Mouse (Mus musculus): Measurements from ENCODE around the gene Ufsp2.

Gene Ufsp2

DNA sequence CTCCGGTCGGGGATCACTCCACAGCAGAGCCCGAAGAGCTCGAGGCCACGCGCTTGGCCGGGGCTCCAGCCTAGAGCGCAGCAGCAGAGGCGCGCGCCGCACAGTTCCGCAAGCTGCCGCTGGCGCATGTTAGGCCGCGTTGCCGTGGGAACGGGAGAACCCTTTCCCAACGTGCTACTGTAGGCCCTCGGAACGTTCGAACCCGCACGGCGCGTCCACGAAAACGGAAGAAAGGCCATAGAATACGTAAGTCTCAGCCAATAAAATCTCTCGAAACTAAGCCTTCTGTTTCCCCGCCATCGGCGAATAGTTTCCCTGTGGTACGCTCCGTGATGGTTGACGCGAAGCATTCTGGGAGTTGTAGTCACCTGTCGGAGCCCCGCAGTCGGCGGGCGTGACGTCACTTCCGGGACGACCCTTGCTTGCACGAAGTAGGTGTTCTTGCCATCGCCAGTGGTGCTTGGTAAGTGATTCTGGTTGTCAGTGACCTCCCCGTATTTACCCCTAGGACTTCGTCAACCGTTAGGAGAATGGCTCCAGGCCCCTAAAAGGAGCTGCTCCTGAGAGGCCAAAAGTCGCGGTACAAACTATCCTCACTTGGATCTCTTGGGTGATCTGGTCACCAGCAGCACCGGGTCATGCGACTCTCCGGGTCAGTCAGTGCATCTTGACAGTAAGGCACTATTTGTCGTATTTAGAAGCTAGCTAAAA, at the start of gene Ufsp2, which contains the start of gene 1700029J07Rik:
Gene Ufsp2 (plus strand): TSS at position 403 of the 711 bp plus-strand sequence.
Gene 1700029J07Rik (minus strand): TSS at position 127 of the 711 bp plus-strand sequence.
- peak; percentile 98 for DNase-seq (ENCODE audit: extremely low spot score, low spot score)

DNA sequence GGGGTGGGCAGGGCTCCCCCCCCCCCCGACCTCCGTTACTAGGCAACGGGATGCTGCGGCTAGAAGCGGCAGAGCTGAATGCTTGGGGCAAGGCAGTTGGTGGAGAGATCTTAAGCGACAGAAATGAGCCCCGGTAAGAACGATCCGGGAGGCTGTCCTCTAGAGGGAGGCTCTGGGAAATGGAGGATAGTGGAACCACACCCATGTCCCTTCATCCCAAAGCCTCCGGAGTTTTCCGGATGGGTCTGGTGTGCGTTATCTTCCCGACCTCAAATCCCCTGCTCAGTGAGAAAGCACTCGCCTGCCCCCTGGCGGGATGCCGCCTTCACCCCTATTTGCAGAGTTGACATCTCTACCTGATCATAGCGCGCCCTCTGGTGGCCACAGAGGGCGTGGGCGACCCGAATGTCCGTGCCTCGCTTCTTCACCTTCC, 40.7 kb upstream of the Ufsp2 start, which contains the start of gene Ccdc110:
Gene Ccdc110 (plus strand): TSS at position 38 of the 433 bp plus-strand sequence.
- peak; percentile 98 for DNase-seq (ENCODE audit: extremely low spot score, low spot score)

DNA sequence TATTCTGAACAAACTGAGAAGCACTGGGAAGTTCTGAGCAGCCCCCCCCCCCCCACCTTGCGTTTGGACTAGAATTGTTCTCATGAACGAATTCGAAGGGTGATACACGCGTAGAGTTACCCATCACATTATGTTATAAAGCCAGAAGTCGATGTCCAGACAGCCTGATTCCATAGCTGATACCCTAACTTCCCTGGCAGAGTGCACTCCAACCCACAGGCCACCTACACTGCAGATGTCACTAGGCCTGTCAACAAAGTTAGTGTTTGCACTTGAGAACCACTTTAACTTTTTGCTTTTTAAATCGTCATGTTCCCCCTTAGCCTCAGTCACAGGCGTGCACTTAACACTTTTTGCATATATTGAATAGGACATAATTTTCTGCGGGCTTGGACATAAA, 38.3 kb upstream of the Ufsp2 start:
- no peak for DNase-seq (ENCODE audit: extremely low spot score, low spot score)

DNA sequence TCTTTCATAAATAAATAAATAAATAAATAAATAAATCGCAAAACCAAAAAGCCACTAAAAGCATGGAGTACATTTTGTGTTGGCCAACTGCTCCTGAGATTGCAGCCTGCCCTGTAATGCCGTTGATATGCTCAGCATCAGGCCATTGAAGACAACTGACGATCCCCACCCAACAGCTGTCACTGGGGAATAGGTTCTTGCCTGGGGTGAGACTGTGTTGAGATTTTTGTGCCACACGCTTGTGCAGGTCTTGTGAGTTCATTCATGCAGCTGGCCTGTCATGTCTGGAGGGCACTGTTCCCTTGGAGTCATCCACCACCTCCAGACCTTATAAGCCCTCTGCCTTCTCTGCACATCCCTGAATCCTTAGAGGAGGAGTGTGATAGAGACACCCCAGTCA, 29.0 kb upstream of the Ufsp2 start:
- no peak for DNase-seq (ENCODE audit: extremely low spot score, low spot score)

DNA sequence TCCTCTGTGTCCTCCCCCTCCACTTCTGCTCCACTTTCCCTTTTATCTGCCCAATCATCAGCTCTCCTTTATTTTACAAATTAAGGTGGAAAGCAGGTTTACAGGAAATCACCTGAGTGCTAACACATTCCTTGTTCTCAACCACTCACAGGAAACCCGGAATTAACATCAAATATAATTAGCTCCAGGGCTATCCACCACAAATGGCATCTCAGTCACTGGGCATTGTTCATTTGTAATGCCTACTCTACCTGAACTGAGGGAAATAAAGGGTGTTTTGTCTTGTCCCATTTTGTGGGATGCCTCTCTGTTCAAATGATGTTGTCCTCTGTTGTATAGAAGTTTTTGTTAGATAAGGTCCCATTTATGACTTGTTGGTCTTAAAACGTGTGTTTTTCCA, 24.7 kb upstream of the Ufsp2 start:
- DNase-seq (ENCODE audit: extremely low spot score, low spot score) = no peak

DNA sequence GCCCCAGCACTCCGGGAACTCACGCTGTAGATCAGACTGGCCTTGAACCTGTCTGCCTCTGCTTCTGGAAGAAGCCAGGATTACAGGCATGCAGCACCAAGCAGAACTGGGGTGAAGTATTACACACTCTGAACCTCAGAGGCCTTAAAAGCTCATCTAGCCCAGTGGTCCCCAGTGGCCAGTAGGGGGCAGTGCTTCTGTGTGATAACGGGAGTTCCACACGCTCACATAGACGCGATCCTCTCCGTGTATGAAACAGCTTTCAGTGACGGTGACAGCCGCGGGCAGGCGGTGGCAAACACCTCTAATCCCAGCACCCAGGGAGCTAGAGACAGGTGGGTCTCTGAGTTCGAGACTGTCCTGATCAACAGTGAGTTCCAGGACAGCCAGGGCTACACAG, 4.4 kb upstream of the Ufsp2 start:
- no peak for DNase-seq (ENCODE audit: extremely low spot score, low spot score)

DNA sequence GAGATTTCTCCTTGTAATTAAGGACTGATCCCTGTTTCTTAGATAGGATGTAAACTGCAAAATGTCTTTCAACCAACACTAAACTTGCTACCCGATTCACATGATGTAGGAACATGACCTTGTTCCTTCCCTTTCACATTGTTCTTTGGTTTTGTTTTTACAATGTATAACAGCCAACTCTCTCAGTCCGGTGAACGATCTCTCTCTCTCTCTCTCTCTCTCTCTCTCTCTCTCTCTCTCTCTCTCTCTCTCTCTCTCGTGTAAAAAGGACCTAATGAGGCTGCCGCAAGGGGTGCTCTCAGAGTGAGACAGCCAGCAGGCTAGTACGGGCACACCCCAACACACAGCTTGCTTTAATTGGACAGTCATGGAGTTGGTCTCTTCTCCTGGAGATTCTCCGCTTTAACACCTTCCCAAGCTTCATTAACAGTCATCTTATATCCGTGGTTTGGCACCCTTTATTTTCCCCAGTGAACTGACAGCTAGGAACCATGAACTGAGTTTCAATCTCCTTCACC, 1.3 kb upstream of the Ufsp2 start:
- no peak for DNase-seq (ENCODE audit: extremely low spot score, low spot score)

DNA sequence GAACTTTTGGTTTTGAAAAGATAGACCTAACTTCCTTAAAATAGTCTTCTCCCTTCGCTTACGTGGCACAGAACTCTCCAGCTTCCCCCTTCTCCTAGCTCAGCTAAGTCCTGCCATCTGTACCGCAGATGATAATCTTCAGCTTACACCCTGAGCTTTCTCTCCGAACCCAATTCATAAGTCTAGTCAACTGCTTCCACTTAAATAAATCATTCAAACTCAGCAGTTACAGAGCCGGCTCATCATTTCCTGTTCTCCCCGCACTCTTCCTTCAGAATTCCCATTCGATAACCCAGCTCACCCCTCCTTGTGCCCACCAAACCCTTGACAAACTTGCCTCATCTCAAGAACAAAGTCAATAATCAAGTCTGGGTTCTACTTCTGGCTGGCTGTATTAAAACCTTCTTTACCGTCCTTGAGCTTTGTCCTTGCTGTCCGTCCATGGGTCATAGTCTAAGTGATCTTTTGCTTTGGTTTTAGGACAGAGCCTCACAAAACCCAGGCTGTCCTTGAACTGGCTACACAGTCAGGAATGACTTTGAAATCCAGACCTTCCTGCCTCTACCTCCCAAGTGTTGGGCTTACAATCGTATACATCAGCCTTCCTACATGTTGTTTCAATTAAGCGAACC, 625 bp downstream of the Ufsp2 start:
- no peak for DNase-seq (ENCODE audit: extremely low spot score, low spot score)

DNA sequence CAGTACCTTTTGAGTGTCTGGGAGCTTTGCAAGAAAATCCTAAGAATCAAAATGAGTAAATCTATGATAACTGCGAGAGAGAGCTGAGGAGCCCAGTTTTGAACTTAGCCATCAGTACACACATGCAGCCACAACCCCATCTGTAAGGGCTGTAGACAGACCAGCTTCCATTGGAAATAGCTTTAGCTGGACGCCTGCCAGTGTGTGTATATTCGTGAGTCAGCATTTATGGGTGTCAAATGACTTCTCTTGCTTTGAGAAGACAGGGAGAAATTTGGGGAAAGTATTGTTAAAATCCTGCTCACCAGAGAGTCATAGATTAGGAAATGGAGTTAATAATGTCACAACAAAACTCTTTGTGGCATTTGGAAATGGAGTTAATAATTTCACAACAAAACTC, 11.3 kb downstream of the Ufsp2 start:
- DNase-seq (ENCODE audit: extremely low spot score, low spot score) = no peak

DNA sequence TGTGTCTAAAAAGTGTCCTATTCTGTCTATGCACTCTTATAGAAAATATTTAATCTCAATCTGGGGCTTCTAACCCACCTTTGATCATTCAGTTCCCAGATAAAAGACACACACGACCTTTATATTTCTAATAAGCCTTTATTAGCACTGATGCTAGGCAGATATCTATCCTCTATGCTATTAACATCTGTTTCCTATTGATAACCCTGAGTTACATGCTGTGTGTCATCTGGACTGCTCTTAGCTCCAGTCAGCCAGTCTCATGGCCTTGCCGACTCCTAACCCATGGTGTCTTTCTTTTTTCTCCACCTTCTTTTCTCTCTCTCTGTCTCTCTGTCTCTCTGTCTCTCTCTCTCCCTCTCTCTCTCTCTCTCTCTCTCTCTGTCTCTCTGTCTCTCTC, 12.9 kb downstream of the Ufsp2 start:
- no peak for DNase-seq (ENCODE audit: extremely low spot score, low spot score)

DNA sequence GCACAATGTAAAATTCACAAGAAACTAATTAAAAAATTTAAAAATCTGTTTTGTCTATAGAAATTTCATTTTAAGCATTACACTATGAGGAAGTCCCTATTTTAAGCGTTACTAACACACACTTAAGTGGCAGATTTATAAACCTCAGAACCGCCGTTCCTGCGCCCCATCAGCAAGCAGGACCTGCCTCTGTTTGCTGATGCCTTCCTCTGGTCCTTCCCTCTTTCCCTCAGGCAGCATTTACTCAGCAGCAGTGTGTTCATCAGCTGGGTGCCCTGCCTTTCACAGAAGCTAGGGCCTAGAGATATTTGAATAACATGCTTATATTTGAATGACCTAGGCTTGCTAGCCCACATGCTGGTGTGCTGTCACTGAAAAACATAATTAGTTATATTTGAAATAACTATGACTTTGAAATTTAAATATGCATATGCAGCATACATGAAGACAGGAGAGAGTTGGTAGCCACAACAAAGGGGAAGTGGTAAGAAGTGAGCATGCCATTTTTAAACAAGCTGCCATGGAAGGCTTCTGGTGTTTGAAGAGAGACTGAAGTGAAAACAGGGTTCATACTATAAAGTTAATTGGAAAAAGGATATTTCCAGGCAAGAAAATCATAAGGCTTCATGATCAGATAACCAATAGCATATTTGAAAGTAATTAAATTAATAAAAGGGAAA, 15.4 kb downstream of the Ufsp2 start:
- DNase-seq (ENCODE audit: extremely low spot score, low spot score) = no peak

DNA sequence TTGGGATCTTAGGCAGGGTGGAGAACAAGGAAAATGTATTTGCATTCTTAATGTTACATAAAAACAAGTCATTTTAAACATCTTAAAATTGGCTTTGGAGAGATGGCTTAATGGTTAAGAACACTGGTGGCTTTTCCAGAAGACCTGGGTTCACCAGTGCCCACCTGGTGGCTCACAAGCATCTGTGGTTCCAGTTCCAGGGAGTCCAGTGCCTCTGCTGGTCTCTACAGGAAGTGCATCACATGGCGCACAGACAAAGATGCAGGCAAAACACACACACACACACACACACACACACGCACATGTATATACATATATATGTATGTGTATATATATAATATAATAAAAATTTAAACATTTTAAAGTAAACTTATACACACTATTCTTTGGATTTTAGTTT, 18.8 kb downstream of the Ufsp2 start:
- no peak for DNase-seq (ENCODE audit: extremely low spot score, low spot score)

DNA sequence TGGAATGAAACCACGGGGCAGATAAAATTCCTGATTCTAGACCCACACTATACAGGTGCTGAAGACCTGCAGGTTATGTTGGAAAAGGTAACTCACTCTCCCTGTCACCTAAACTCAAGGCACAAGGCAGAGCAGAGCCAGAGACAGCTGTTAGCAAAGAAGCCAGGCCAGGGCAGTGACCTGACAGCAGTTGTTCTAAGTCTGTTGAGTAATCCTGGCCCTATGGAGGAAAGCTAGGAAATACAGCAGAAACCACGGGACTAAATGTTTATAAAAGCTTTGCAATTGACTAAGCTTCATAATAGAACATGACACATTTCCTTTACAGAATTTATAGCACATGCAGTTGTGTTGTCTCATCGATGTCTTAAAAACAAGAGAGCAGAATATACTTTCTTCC, 20.2 kb downstream of the Ufsp2 start:
- DNase-seq (ENCODE audit: extremely low spot score, low spot score) = no peak

DNA sequence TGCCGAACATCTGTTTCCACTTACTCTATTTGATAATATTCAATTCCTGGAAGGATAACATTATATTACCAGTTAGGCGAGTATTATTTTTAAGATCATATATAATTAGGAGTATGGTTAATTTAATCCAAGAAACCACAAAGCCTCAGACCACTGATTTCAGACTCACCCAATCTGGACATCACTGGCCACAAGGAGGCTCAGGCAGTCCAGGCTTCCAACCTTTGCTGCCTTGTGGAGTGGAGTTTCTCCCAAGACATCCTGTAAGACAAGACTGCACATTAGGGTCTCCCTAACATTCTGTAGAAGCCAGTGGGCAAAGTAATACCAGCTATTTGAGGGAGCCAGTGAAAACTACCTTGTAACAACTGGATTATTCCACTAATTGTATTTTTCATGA, 22.9 kb downstream of the Ufsp2 start:
- no peak for DNase-seq (ENCODE audit: extremely low spot score, low spot score)

DNA sequence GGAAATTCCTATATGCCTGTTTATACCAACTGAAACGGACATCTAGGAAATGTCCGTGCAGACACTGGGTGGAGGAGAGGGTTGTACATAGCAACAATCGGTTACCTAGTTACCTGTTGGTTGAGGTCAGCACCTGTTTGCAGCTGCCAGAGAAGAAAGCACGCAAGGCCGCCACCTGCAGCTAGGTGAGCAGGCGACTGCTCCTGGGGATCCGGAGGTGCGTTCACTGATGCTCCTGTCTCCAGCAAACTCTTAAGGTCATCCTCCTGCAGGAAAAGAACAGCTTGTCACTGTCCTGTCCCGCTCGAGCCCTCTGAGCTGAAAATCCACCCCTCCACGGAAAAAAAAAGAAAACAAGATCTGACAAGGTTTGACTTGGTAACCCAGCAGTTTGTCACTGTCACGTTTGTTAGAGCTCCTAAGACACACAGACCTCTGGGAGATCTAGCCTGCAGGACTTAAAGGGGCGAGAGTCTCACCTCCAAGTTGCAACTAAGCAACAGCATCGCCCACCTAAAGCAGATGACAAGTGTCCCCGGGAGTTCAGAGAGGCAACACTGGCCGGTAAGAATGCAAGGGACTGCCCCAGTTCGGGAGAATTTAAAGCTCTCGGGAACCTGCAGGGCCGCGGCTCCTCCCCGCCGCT, 23.9 kb downstream of the Ufsp2 start, which contains the start of gene Lrp2bp:
Gene Lrp2bp (plus strand): TSS at position 166 of the 646 bp plus-strand sequence.
- no peak for DNase-seq (ENCODE audit: extremely low spot score, low spot score)

DNA sequence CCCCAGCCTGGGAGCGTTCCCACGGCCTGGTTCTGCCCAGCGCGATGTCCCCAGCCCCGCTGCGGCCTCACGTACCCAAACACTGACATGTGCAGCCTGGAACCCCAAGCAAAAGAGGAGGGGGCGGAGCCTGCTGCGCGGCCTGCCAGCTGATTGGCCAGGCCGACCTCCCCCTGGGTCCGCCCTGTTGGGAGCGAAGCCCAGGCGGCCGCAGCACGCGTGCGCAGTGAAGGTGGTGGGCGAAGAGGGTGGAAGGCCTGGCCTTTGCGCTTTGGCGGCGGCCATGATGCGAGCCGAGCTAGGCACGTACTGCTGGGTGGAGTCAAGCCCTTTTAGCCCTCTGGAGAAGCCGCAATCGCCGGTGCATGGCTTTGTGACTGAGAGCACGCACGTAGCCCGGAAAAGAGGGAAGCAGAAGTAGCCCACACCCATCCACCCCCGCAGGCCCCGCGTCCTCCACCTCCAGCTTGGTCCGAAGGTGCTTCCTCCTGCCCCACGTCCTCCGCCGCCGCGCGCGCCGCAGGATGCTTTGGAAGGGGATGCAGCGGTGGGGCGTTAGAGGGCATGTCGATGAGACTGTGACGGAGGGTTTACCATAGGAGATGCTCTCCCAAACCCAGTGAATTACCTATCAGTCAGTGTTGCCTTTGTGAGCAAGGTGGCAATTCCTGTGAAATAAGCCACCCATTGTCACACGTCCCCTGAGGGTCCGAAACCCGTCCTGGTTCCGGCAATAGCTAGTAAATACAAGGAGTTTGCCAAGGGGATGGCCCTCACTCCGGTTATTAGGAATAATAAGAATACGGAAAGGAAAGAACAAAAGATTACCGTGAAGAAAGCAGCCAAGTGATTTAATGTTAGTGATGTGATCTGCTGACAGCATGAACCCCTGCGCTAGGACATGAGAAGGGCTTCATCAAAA, 24.7 kb downstream of the Ufsp2 start:
- peak; percentile 98 for DNase-seq (ENCODE audit: extremely low spot score, low spot score)

DNA sequence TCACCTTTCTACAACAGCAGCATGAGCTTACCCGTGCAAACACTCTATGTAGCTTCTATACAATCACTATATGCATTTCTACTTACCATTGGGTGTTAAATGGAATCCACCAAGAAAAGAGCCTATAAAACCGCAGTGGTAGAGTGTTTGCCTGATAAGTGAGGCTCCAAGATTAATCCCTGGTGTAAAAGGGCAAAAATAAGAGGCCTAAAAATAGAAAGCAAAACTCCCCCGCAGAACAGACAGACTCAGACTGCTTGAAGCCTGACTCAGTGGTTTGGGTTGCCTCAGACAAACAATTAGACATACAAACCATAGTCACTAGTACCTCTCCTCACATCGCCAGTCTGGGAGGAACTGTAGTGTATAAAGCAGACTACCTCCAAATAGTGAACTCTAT, 30.3 kb downstream of the Ufsp2 start, which contains the start of gene Ankrd37:
Gene Ankrd37 (minus strand): TSS at position 112 of the 400 bp plus-strand sequence.
- DNase-seq (ENCODE audit: extremely low spot score, low spot score) = no peak

DNA sequence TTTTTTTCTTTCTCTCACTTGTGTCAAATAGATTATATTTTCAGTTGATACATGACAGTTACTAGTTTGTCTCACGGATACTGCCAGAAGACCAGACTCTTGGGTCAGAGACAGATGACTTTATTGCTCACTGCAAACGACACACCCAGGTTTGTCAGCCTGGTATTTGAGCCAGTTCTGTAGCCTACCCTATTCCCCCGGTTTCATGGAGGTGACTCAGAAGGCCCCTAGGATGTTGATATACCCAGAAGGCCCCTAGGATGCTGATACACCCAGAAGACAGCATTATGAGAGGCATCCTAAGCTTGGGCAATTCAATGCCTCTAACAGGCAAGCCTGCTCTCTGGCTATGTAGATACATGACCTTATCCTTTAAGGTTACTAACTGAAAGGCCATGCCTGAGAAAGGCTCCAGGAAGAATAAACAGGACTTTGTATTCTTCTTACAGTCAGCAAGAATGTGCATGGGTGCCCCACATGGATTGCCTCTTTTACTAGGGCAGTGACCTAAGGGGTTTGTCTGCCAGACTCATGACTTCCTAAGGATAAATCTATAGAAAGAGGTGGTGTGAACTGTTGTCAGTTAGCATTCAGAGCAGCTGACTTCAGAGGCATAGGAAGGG, 31.8 kb downstream of the Ufsp2 start:
- DNase-seq (ENCODE audit: extremely low spot score, low spot score) = no peak

DNA sequence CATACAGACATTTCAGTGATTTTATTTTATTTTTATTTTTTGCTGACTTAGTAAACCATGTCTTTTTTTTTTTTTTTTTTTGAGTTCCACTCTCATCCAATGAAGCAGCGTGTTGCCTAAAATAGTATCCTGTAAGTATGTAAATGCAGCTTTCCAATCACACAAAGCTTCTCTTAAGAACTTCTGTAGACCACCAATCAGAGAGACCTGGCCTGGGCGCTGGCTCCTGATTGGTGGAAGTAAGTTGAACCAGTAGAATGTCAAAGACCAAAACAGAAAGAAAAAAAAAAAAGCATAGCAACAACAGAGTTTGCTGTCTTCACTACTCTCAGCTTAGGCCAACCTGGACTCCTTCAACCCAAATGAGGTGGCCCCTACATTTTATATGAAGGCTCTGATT, 35.0 kb downstream of the Ufsp2 start:
- DNase-seq (ENCODE audit: extremely low spot score, low spot score) = no peak

Data from neural tube, embryonic 10.5 days (tissue).